Mouse (Mus musculus) megakaryocyte, embryonic 14.5 days (primary cell): ENCODE results near the gene Gucd1.

ENCODE experiments used
- FLI1 ChIP-seq: IDR thresholded peaks from 2 replicates; pipeline ENCODE4 v1.6.1; 2012; ENCODE audit warnings: low read length, inconsistent platforms, mixed read lengths
- GATA1 ChIP-seq: IDR thresholded peaks from 3 replicates; pipeline ENCODE4 v1.6.1; 2012; ENCODE audit warnings: mixed read lengths, low read length, inconsistent platforms, borderline replicate concordance

- no peak for TF ChIP-seq GATA1
- no peak for TF ChIP-seq FLI1
These were observed 26.4 kb downstream of the Gucd1 start for GRCm38 (mm10) chr10:75491234-75491935.
